Mouse (Mus musculus) cerebellum, adult (tissue): Measurements from ENCODE around the gene Plekhg1.
A peak's percentile ranks its signal among the peaks of the same experiment; 100 is the strongest.

ENCODE experiments used
- ATAC-seq: cut with Nextera tagmentation; 2 replicates; pipeline ENCODE4 v1.9.2; 2017; ENCODE audit warnings: mild to moderate bottlenecking, moderate library complexity, mixed read lengths; ENCODE audit not compliant: insufficient number of reproducible peaks, low FRiP score, low TSS enrichment

Gene Plekhg1

DNA sequence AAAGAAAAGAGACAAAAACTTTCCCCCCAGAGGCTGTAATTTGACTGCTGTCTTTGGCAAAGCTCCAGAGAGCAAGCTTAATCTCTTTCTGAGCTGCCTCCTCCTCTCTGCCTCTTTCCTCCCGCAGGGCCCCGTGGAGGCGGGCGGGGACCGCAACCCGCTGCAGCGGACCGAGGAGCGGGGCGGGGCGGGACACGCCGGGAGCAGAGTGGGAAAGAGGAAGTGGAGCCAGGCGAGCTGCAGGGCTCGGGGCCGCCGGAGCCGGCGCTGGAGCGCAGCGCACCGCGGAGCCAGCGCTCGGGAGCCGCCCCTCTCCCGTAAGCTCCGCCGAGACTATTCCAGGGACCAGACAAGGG, at the start of gene Plekhg1:
Gene Plekhg1 (plus strand): TSS at position 217 of the 356 bp plus-strand sequence.
- ATAC-seq = peak; percentile 46

GRCm38 (mm10) chr10:3692791-3693190, 47.4 kb upstream of the Plekhg1 start:
- ATAC-seq = no peak

DNA sequence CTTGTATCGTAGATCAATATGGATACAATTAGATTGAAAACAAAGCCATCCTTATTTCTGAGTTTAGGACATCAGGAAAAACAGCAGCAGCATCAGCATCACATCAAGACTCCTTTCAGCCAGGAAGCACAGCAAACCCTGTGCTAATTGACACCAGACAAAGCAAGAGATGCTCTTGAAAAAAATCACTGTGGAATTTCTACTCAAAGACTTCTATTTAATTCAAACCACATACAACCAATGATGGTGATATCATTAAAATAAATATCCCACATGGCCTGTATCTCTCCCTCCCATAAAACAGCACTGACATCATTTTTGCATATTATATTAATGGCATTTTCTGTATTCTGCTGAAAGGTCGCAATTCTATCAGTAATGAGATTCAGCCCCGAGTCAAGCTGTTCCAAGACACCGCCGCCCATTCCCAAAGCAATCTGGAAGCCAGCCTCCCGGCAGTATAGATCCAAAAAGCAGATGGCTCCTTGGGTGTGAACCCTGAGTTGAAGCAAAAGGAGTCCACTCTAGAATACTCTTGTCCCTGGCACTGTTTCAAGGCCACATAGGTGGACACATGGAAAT, 46.4 kb upstream of the Plekhg1 start:
- ATAC-seq = no peak

- ATAC-seq = no peak
Measured at GRCm38 (mm10) chr10:3695332-3695905, 44.7 kb upstream of the Plekhg1 start.

DNA sequence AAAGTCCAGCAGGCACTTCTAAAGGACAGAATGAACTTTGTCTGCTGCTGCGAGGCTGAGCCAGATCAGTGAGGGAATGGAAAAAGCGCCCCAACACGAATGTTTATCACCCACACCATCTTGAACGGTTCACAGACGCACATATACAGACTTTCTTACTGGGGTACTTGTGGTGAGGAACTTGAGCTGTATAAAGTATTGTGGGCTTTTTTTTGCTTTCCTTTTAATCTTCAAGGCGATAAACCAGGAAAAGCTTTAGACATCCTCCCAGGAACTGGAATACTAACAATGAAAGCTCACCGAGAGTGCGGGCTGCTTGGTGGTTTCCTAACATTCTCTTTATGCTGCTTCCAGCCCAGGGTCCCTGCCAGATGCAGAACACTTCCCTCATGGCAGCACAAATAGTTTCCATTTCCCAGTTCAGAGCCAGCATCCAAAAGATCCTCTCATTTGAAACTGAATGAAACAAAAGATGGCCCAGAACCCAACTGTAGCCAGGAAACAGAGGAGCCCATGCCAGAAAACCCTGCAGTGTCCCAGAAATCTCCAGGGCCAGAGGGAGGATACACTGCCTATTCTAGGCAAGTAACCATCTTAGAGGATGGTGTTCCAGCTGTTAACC, 43.3 kb upstream of the Plekhg1 start:
- ATAC-seq = no peak

- no peak for ATAC-seq
Measured at GRCm38 (mm10) chr10:3697500-3697899, 42.7 kb upstream of the Plekhg1 start.

DNA sequence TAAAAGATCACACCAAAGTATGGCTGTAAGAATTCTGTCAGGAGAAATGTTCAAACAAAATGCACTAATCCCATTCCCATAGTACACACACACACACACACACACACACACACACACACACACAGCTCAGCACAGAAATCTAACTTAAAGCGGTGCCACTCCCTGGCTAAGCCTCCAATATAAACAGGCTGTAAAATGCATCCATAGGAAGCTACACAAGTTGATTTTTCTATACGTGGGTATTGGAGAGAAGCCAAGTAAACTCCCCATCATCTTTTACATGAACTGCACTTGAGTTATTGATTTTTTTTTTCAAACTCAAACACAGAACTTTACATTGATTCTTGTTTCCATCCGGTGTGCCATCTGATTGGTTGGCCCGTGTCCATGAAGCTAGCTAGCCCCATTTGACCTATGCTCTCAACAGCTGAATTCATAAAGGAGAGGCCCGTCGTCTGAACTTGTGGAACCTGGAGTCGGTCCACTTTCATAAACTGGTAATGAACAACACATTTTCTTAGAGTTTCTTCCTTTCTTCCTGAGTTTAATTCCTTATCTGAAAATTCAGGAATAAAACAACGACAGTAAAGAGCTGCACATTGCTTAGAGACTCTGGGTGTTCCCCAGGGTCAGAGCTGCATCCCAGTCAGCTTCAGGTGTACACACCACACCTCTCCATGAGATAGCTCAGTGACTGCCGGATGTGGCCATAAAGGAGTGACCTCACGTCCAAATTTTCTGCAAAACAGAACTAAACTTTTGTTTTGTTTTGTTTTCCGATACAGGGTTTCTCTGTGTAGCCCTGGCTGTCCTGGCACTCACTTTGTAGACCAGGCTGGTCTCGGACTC, 39.7 kb upstream of the Plekhg1 start:
- no peak for ATAC-seq

DNA sequence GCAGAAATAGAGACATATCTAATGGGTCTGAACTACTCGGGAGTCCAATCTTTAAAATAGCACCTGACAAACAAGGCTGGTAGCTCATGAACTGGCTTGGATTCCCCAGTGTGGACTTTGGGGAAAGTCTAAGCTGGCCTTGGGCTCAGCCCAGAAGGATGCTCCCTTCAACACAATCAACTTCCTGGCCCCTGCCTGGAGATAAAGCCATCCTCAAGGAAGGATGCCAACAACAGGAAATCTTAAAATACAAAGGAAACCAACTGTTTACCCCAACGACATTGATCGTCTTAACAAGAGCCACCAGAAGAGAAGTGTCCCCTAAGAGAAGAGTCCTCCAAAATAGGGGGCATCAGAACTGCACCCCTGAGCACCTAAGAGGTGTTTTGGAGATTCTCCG, 38.3 kb upstream of the Plekhg1 start:
- no peak for ATAC-seq

GRCm38 (mm10) chr10:3702585-3702984, 37.6 kb upstream of the Plekhg1 start:
- ATAC-seq = no peak

- no peak for ATAC-seq
Measured at GRCm38 (mm10) chr10:3706231-3706630, 33.9 kb upstream of the Plekhg1 start.

DNA sequence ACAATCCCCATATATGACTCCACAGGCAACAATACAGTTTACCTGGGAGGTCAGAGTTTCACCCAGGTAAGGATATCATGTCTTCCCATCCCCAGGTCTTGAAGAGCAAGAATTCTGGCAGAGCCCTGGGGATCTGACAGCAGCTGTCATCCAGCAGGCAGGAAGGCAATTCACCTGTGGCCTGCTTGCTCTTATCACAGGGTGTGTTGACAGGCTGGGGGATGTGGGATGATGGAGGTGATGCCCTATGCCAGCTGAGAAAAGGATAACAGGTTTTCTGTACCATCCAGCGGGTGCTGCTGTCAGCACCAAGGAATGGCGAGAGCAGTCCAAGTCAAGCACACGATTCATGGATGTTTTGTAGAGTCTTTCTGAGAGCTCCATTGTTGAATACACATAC, 30.1 kb upstream of the Plekhg1 start:
- no peak for ATAC-seq

- ATAC-seq = 0 out of 2 replicates have a peak, but pooled peaks have one; percentile 38
Measured at GRCm38 (mm10) chr10:3715302-3715943, 24.7 kb upstream of the Plekhg1 start.

- ATAC-seq = peak; percentile 45; the same call in 1 of the 2 replicates
Measured at GRCm38 (mm10) chr10:3718021-3718865, 21.9 kb upstream of the Plekhg1 start.

GRCm38 (mm10) chr10:3720296-3720695, 19.9 kb upstream of the Plekhg1 start:
- no peak for ATAC-seq

DNA sequence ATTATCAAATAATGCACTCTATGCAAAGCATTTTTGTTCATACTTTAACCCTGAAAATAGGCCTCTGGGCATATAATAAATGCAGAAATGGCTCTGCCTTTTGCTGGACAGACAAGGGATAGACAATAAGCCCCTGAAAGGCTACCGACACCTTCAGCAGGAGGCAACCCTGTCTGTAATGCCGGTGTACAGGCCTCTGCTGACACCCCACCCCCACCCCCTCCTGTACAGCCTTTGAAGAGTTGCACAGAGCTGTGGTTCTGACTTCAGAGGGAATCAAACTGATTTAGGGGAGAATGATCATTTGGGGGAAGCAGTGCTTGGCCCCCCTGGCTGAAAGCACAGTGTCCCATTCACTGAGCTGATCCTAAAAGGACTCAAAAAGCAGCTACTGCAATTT, 17.8 kb upstream of the Plekhg1 start:
- no peak for ATAC-seq

DNA sequence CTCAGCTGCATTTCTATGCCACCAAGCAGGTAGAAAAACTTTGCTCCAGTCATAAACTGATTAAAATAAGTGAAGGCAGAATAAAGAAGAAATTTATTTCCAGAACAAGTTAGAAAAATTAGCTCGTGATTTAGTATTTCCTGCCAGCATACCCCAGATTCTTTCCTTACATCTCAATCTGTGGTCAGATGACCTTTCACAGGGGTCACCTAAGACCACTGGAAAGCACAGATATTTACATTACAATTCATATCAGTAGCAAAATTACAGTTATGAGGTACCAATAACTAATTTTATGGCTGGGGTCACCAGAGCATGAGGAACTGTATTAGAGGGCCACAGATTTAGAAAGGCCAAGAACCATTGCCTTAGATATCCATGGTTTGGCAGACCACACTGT, 15.5 kb upstream of the Plekhg1 start:
- no peak for ATAC-seq

- no peak for ATAC-seq
Measured at GRCm38 (mm10) chr10:3729666-3730065, 10.5 kb upstream of the Plekhg1 start.

- no peak for ATAC-seq
Measured at GRCm38 (mm10) chr10:3730314-3730713, 9.8 kb upstream of the Plekhg1 start.

DNA sequence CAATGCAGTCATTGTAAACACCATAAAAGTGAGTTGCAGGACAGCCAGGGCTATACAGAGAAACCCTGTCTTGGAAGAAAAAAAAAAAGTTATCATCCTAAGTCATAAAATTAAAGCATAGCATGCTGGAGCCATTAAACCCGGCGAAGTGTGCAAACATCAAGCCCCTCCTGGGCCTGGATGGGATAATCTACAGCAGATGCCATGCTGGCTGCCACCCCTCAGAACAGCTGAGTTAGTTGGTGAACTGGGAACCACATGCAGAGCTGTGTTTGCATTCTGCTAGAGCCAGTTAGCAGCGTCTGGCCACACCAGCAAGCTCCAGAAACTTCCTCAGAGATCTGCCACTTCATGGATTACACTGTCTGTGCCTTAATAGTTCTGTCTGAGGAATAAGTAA, 3.1 kb upstream of the Plekhg1 start:
- no peak for ATAC-seq
